Mouse (Mus musculus) E14TG2a.4 (cell line): ENCODE measurements around the gene Prok1.

ENCODE experiments used
- CTCF ChIP-seq: conservative IDR thresholded peaks from 2 replicates; pipeline ENCODE4 v1.5.1; 2014; ENCODE audit warnings: low read length
- NANOG ChIP-seq: IDR thresholded peaks from 2 replicates; pipeline ENCODE4 v1.6.1; 2014; ENCODE audit warnings: borderline replicate concordance, low read length, mixed read lengths
- POU5F1 ChIP-seq: IDR thresholded peaks from 2 replicates; pipeline ENCODE4 v1.6.1; 2014; ENCODE audit warnings: low read length, borderline replicate concordance

DNA sequence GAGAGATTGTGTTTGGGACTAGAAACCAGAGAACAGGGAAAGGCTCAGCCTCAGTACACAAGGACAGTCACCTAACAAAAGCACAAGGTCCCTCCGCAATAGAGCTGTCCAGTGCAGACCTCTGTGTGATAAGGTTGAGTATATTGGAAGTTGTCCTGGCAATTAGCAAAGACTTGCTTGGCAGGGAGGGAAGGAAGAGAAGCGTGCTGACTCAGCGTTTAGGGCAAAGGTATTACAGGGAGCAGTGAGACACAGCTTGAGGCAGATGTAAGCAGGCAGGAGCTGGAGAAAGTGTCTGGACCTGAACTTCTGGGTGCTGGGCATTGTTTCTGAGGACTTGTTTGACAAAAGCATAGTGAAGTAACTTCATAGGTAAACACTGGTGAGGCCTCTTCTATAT is 16.5 kb upstream of the Prok1 start:
- no peak for TF ChIP-seq CTCF
- no peak for TF ChIP-seq NANOG
- TF ChIP-seq POU5F1, result no peak
